Mouse (Mus musculus) forebrain, embryonic 16.5 days (tissue): ENCODE measurements at regions not wholly inside any gene's neighbourhood (a gene's known extent, or its start where the extent isn't known, plus 50 kb on each side); places are given as distances from the start of the nearest gene placed in this dataset.

Source experiments
- ATAC-seq: fragments of 200-750 bp; cut with Nextera tagmentation; 2 replicates; pipeline ENCODE4 v1.8.0; 2017; ENCODE audit warnings: mild to moderate bottlenecking, moderate library complexity
- H3K27ac ChIP-seq: fragments of 300-500 bp; sonication (generic); 2 replicates; pipeline ENCODE4 v1.5.1; 2014; ENCODE audit warnings: low read length, control low read depth
- H3K27me3 ChIP-seq: fragments of 300-500 bp; sonication (generic); replicated peaks from 2 replicates; pipeline ENCODE4 v1.6.1; 2014; ENCODE audit warnings: low read length; ENCODE audit not compliant: control insufficient read depth, insufficient read depth
- H3K36me3 ChIP-seq: fragments of 300-500 bp; sonication (generic); 2 replicates; pipeline ENCODE4 v1.6.1; 2014; ENCODE audit not compliant: control insufficient read depth, insufficient read depth
- H3K4me1 ChIP-seq: fragments of 300-500 bp; sonication (generic); replicated peaks from 2 replicates; pipeline ENCODE4 v1.6.1; 2014; ENCODE audit warnings: low read length; ENCODE audit not compliant: control insufficient read depth, insufficient read depth
- H3K4me2 ChIP-seq: fragments of 300-500 bp; sonication (generic); 2 replicates; pipeline ENCODE4 v1.6.1; 2014; ENCODE audit warnings: mild to moderate bottlenecking, low read length, control low read depth
- H3K4me3 ChIP-seq: fragments of 300-500 bp; sonication (generic); replicated peaks from 2 replicates; pipeline ENCODE4 v1.5.1; 2014; ENCODE audit warnings: mild to moderate bottlenecking, low read length, control low read depth
- H3K9ac ChIP-seq: fragments of 300-500 bp; sonication (generic); replicated peaks from 2 replicates; pipeline ENCODE4 v1.6.1; 2014; ENCODE audit warnings: low read depth, low read length, control low read depth
- H3K9me3 ChIP-seq: fragments of 300-500 bp; sonication (generic); 2 replicates; pipeline ENCODE4 v1.6.1; 2016; ENCODE audit warnings: low read length; ENCODE audit not compliant: control insufficient read depth
- WGBS: fragments of 180-500 bp; shearing (Covaris S2); extraction: QIAGEN DNeasy Blood & Tissue Kit; methylation state at CpG from one replicate; pipeline ENCODE4 v1.1.7; 2014; 5-methylcytosine and 5-hydroxymethylcytosine counted together

- Histone ChIP-seq H3K36me3 (no peaks in the 10 kb centered on the region), H3K27me3 (no peaks in the 10 kb centered on the region), H3K4me2 (no peak overlapping the region), H3K9me3 (no peaks in the 10 kb centered on the region), H3K9ac (no peak overlapping the region), H3K4me1 (peaks cover 9% of the 10 kb centered on the region), H3K4me3 (no peak overlapping the region), H3K27ac (no peak overlapping the region)
- 80% methylated on average over 3 of the region's 3 CpGs for WGBS
- ATAC-seq: no peak
Measured at GRCm38 (mm10) chr15:63694150-63694549, 150.8 kb downstream of the Gsdmc2 start.

- H3K4me1 ChIP-seq: peaks cover 9% of the 10 kb centered on the region
- no peak overlapping the region for H3K27ac ChIP-seq
- no peaks in the 10 kb centered on the region for H3K36me3 ChIP-seq
- WGBS: 74% methylated on average over 2 of the region's 2 CpGs
- ATAC-seq: no peak
- no peak overlapping the region for H3K4me2 ChIP-seq
- H3K27me3 ChIP-seq: no peaks in the 10 kb centered on the region
- H3K9me3 ChIP-seq: no peaks in the 10 kb centered on the region
- no peak overlapping the region for H3K9ac ChIP-seq
- H3K4me3 ChIP-seq: no peak overlapping the region
Measured at GRCm38 (mm10) chr15:63693561-63693960, 151.4 kb downstream of the Gsdmc2 start.

DNA sequence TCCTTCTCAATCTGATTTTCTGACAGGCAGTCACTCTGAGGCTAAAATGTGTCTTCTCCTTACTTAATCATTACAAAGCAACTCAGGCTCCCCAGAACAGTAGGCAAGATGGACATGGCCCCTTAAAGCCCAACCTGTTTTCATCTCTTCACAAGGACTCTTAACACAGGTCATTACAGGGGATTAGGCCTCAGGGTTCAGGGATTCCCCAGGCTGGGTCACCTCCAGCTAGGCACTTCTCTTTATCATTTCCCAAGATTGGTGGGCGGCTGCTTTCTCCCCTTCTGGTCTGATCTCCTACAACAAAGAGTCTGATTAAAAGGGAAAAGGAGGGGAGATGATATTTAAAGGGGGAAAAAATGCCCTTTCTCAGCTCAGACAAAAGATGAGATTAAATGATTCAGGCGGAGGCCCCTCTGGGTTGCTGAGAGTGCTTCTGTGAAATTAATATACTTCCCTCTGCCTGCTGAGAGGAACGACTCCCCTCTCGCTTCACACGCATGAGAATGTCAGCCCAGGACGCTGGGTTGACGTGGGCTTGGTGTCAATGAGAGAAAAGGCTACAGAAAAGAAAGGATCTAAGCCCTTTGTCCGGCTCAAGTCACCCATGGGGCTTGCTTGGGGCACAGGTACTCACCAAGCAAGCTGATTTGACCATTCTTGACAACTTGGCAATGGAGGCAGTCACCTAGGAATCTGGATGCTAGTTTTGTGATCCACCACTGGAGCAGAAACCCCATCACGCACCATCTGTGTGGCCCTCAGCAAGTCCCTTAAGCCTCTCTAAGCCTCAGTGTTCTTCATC is 152.3 kb downstream of the Gsdmc2 start:
- ATAC-seq: no peak
- no peak overlapping the region for H3K4me2 ChIP-seq

DNA sequence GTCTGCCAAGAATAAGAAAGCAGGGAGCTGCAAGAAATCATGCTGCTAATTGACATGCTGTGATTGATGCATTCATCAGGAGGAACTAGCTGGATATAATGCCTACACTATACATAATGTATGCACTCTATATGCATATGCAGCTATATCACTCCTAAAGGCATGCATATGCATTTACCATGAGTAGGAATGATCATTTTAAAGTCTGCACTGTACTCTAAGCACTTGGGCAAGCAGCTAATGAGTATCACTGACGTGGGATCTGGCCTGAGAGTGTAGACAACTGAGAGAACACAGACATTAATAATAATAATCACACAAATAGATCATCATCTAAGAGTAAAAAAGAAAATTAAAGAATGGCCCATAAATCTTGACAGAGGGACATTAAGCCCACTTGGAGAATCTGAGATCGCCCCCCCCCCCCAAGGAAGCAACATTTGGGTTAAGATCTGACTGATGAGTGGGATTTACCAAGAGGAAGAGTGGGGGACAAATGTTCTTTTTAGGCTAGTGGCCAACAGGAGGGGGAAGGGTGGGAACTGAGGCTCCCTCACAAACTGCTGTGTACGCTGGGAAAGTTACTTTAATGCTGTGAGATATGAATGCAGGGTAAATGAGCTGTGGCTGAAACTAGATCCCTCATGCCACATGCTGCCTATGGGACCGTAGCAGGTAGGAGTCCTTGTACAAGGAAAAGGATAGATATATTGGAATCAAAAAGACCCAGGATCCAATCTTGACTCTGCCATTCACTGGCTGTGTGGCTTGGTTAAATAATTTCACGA is 155.0 kb downstream of the Gsdmc2 start:
- WGBS: 63% methylated on average over 5 of the region's 5 CpGs
- 0 out of 2 replicates have a peak, but pooled peaks have one; percentile 26 for ATAC-seq
- H3K27ac ChIP-seq: no peak overlapping the region
- H3K9me3 ChIP-seq: no peaks in the 10 kb centered on the region
- H3K27me3 ChIP-seq: no peaks in the 10 kb centered on the region
- no peak overlapping the region for H3K4me2 ChIP-seq
- no peak overlapping the region for H3K9ac ChIP-seq
- H3K4me1 ChIP-seq: peaks cover 9% of the 10 kb centered on the region
- H3K36me3 ChIP-seq: no peaks in the 10 kb centered on the region
- no peak overlapping the region for H3K4me3 ChIP-seq

More for the DNA sequence above, 152.3 kb downstream of the Gsdmc2 start:
- Histone ChIP-seq H3K4me3 (no peak overlapping the region), H3K9ac (no peak overlapping the region), H3K27me3 (no peaks in the 10 kb centered on the region), H3K4me1 (peaks cover 9% of the 10 kb centered on the region), H3K27ac (no peak overlapping the region), H3K9me3 (no peaks in the 10 kb centered on the region), H3K36me3 (no peaks in the 10 kb centered on the region)
- 5% methylated on average over 9 of the region's 9 CpGs for WGBS

DNA sequence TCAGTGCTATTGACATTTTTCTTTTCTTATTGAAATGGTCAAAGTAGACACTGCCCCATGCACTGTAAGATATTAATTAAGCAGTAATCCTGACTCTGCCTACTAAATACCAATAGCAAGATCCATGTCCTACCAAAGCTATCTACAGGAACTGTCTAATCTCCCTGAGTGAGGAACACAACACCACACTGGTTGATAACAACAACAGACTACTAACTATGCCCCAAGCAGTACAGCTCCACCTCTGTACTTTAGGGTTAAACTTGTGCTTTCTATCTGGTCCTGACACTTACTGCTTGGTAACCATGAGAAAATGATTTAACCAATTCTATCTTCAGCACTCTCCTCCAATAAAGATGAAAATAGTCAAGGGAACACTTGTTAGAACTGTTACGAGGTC is 157.1 kb downstream of the Gsdmc2 start:
- WGBS: 97% methylated on average over 1 of the region's 1 CpGs
- no peaks in the 10 kb centered on the region for H3K9me3 ChIP-seq
- H3K36me3 ChIP-seq: no peaks in the 10 kb centered on the region
- peaks cover 8% of the 10 kb centered on the region for H3K4me1 ChIP-seq
- no peak overlapping the region for H3K4me2 ChIP-seq
- no peak for ATAC-seq
- H3K27me3 ChIP-seq: no peaks in the 10 kb centered on the region
- H3K9ac ChIP-seq: no peak overlapping the region
- H3K27ac ChIP-seq: no peak overlapping the region
- no peak overlapping the region for H3K4me3 ChIP-seq

DNA sequence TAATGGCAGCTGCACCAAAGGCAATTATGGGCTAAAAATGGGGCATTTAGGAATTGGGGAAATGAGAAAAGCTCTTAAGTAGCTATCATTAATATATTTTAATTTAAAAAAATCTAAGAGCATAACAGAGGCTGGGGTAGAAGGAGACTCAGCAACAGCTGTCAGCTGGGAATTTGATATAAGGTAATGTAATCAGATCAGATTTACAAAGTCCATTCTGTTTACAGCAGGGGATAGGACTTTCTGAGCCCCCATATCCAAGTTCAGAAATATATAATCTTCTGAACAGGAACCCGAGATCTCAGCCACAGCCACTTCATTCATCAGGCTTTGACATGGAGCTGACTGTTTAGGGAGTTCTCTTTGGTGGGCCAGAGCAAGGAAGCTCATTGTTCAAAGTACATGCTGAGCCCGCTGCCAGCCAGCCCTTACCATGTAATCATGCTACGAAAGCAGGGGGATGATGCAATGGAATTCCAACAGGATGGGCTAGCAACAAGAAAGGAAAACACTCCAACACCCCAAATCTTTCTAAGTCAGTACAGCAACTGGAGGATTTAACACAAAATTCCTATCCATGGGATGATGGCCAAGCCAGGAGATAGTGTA is 157.9 kb downstream of the Gsdmc2 start:
- 61% methylated on average over 3 of the region's 3 CpGs for WGBS
- Histone ChIP-seq H3K4me1 (peaks cover 5% of the 10 kb centered on the region), H3K4me3 (no peak overlapping the region), H3K9ac (no peak overlapping the region), H3K27ac (no peak overlapping the region), H3K27me3 (no peaks in the 10 kb centered on the region), H3K36me3 (no peaks in the 10 kb centered on the region), H3K4me2 (no peak overlapping the region), H3K9me3 (no peaks in the 10 kb centered on the region)
- no peak for ATAC-seq

GRCm38 (mm10) chr15:63679984-63680925 is 164.7 kb downstream of the Gsdmc2 start:
- H3K36me3 ChIP-seq: no peaks in the 10 kb centered on the region
- H3K27ac ChIP-seq: no peak overlapping the region
- WGBS: 38% methylated on average over 3 of the region's 3 CpGs
- H3K9me3 ChIP-seq: no peaks in the 10 kb centered on the region
- H3K27me3 ChIP-seq: no peaks in the 10 kb centered on the region
- ATAC-seq: peak; percentile 67
- no peak overlapping the region for H3K4me2 ChIP-seq
- no peak overlapping the region for H3K4me3 ChIP-seq
- H3K9ac ChIP-seq: no peak overlapping the region
- no peaks in the 10 kb centered on the region; the same call in 1 of the 2 replicates for H3K4me1 ChIP-seq

DNA sequence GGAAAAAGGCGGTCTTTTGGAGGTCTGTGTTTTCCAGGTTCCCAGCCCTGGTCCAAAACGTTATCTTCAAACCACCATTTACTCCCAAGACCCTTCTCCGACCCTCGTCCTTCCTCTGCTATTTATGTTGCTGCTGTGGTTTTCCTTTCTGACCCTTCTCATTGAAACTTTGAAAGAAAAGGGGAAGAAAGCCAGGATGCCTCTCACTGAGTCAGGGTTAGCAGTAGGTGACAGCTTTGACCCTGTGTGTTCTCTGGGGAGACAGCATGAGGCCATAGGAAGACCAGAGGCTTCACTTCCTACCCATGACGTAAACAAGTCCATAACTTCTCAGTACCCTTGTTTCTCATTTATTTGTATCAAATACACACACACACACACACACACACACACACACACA is 166.1 kb downstream of the Gsdmc2 start:
- Histone ChIP-seq H3K36me3 (no peaks in the 10 kb centered on the region), H3K27me3 (no peaks in the 10 kb centered on the region), H3K4me2 (no peak overlapping the region), H3K27ac (no peak overlapping the region), H3K9ac (no peak overlapping the region), H3K9me3 (no peaks in the 10 kb centered on the region), H3K4me3 (no peak overlapping the region), H3K4me1 (no peaks in the 10 kb centered on the region; the same call in 1 of the 2 replicates)
- no peak for ATAC-seq
- WGBS: 91% methylated on average over 5 of the region's 5 CpGs
